Mouse (Mus musculus): ENCODE measurements around the gene Agbl1.

DNA sequence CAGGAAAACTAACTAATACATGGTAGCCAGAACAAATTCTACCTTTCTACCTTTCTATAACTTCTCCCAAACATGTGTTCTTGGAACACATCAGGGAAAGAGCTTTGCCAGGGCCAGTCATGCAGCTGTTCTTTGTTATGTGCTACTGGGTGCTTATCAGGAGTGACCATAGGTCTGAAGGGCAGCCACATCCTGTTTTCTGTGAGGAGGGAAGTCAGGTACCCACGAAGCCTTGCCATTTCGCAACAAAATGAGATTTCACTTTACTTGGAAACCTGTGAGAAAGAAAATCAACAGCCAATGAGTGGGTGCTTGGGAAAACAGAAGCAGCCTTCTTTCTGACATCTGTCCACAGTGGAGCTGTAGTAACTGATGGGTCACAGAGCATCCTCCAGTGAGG, 865.5 kb downstream of the Agbl1 start:
- no peak for TF ChIP-seq CTCF (IDR thresholded peaks at IDR 0.05; ENCODE audit: low read depth, low read length)
- TF ChIP-seq POLR2A (IDR thresholded peaks at IDR 0.05; ENCODE audit: insufficient read depth, low read length), result no peak
